Mouse (Mus musculus) mesoderm, embryonic 11.5 days (tissue): ENCODE data around the gene Wnt9b.

Experiments used
- DNase-seq: peaks from one replicate; pipeline ENCODE4 v3.0.0-alpha.2; 2012; ENCODE audit warnings: low read depth, low spot score

Gene Wnt9b

DNA sequence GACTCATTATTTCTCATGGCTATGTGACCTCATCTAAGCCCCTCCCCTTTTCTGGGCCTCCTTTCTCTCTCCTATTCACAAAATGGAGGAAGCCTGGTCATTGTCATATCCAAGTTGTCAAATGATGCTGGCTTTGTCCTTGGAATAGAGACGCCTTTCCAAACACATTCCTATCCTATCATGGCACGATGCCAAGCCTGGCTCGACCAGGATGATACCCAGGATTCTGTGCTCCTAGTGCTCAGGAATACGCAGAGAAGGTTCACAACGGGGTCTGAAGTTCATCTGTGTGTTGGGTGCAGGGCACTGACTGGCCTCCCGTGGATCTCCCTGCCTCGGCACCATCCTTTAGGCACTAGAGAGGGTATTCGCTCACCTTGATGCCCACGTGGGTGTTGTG is 18.0 kb downstream of the Wnt9b start:
- no peak for DNase-seq

DNA sequence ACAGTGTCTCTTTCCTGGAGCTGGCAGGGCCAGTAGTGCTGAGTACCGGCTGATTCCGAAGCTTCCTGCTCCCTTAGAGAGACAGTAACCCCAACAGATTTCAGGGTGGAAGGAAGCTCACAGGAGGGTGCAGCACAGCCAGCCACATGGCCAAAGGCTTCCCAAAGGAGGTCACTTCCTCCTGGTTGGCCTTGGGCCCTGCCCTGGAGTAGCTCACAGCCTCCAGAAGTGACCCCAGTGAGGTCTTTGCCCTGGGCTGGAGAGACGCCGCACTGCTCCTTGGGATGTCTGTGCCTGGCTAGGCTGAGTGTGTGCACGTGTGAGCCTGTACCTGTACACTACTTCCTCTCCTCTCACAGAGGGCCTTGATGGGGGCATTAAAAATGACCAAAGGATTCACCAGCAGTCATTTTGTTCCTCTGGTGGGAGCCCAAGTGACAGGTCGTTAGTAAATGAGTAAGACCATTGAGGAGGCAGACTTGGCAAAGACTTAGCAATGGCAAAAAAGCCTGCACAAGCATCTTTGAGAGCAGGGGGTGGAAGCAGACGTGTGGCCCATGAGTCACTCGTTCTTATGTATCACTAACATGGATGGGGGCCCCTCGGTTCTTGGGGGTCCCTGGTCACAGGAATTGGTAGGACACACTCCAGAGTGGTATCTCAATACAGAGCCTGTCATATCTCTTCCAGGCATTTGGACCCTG is 20.2 kb downstream of the Wnt9b start:
- DNase-seq, result no peak

DNA sequence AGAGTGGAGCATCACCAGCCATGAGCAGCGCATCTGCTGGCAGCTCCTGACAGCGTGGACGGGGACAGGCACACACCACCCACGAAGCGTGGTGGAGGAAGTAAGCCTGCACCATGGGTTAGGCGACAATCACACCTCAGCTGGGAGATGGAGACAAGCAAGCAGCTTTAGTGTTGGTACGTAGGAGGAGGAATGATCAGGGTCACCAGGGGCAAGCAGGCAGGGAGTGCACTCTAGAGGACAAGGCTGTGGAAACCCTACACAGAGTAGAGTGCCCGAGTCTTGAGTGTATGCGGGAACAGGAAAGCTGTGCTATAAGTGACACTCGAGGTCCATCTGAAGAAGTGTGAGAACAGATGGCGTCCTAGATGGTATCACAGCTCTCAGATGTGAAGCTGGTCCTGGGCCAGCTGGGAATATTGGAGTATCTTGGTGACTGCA is 25.3 kb downstream of the Wnt9b start:
- no peak for DNase-seq

DNA sequence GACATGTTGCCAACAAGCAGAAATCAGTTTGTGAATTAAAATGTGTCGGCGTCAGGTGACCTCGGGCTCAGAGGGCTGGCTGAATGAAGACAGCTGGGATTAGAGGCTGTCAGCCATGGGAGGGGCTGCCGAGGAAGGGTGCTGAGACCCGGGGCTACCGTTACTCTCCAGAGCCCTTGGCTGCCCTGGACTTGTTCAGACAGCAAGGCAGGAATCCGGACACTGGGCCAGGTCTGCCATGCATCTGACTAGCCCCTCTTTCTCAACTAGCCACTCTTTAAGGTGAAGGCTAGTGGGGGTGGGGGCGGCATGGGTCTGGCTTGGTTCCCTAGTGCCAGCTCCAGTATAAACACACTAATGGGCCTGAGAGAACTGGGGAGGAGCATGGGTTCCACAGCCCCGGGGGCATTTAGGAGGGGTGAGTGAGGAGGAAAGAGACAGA is 27.6 kb downstream of the Wnt9b start:
- DNase-seq, result no peak

DNA sequence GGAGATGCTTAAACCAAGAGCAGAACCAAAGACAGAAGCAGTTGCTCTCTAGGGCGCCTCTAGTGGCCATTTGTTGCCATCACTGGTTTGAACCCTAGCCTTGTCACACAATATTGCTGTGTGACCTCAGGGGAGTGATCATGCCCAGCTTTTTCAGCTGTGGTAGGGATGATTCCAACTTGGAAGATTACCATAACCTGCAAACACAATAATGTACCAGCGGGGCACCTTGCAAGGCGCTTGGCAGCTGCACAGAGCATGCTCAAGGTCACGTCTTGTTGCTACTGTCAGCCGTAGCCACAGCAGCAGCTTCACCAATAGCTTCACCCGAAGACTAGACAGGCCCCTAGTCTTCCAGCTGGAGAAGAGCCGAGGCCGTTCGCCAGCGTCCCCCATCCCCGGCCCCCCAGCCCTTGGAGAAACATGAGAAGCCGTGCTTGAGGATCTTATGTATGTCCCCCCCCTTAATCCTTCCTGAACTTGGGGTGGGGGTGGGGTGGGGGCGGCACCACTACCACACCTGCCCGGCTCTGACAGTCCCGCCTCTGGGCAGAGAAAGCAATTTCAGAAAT is 28.1 kb downstream of the Wnt9b start:
- peak; percentile 62 for DNase-seq

DNA sequence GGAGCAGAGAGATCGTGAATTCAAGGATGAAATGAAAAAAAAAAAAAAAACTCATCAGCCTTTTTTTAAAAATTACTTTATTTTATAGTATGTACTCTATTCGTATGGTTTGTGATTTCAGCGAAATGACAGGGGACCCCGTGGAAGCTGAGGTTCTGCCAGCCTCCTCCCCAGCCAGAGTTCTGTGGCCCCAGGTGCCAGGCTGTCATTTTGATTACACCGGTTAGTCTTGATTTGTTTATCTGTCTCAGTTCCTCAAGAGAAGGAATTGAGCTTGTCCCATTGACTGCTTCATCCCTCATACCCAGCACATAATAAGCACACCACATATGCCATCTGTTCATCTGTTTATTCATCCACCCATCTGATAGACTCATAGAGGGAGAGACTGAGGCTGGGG is 30.2 kb downstream of the Wnt9b start:
- no peak for DNase-seq

DNA sequence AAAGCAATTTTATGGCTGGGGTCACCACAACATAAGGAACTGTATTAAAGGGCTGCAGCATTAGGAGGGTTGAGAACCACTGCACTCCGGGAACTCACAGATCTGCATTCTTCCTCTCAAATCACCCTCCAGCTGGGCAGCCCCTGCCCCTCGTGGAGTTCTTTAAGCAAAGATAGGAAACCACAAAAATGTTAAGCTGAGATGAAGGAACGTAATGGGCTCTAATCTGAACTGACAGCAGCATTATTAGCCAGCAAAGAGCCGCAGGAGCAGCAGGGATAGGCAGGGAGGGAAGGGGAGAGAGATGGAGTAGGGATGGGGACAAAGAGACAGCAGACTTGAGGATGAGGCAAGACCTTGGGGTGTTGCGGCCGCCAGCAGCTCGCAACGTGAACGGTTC is 32.6 kb downstream of the Wnt9b start:
- DNase-seq, result no peak

DNA sequence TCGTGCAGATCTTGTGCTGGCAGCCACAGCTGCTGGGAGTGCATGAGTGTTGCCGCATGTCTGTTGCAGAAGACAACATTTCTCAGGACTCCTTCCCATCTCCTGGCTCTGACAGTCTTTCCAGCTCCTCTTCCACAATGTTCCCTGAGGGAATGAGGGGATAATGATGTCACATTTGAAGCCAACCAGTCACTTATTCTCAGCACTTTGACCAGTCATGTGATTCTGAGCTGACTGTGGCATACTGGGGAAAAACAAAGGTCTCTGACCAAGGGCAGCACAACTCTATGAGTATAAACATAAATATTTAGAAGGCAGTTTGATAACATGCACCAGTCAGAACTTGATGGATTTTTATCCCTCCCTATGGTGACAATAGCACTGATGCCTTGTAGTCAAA is 35.5 kb downstream of the Wnt9b start:
- DNase-seq, result no peak

DNA sequence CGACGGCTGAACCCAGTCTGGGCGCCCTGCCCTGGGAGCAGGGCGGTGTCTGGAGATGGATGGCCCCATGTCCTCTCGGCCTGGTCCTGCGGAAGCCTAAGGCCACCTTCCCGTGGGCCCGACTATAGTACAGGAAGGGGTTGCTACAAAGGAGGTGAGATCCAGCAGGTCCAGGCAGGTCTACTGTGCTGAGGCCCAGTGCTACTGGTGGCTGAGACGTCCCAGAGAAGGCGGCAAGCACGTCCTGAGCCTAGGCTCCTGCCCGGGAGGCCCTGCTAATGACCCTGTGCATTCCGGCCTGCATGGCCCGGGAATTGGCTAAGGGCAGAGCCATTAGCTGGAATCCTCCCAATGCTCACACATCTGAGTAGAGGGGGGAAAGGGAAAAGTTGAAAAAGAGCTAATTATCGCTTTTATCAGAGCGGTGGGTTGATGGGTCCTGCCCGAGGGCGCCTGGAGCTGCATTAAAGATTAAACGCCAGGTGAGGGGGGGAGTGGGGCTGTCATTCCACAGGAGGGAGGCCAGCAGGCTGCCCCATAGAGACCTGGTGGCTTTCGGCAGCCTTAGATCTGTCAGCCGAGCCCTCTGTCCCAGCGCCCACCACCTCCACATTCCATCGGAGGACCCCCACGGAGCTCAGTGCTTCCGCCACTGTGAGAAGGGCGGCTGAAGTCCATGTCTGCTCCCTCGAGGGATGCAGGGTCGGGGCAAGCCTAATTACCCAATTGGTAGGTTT is 37.6 kb downstream of the Wnt9b start:
- no peak for DNase-seq

DNA sequence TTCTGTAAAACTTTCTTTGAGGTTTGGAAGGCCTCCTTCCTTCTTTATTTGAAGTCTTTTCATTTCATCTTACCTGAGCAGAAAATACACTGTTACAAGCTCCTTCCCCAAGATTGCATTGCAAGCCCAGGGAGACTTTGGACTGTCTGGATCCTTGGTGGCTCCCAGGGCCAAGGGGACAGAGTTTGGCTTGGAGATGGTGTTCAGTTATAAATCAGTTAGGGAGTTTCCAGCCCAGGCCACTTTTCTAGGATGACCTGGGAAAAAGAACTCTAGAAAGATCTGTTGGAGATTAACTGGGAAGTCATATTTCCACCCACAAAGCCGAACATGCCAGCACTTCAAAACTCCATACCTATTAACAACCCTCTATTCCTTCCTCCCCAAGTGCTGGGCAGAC is 39.6 kb downstream of the Wnt9b start:
- DNase-seq, result no peak

DNA sequence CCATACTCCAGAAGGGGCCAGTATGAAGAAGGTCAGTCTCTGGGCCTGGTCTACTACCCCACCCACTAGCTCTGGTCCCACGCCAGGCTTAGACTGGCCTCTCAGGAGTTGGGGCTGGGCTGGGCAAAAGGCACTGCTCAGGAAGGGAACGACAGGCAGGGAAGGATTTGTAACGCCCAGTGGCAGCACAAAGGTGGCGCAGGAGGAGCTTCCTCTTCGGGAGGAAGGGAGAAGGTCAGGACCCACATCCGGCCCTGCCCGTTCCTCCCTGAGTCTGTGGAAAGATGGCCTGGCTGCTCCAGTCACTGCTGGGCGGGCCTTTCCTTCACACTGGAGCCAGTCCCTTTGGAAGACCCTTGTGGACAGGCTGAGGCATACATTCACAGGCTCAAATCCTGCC is 42.6 kb downstream of the Wnt9b start:
- no peak for DNase-seq

DNA sequence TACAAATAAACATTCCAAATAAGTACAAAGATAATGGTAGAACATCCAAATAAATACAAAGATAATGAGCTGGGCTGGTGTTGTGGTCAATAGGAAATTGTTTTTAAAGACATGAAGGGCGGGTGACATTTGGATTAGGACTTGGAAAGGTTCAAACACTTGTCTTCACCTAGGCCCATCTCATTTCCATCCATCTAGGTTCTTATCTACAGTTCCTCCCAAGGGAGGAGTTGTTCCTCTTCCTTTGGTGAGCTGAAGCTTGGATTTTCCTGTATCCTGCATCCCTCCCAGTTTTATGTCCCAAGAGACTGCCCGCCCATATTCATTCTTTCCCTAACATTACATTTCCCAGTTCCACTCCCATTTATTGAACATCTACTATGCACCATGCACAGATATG is 51.4 kb downstream of the Wnt9b start:
- no peak for DNase-seq

DNA sequence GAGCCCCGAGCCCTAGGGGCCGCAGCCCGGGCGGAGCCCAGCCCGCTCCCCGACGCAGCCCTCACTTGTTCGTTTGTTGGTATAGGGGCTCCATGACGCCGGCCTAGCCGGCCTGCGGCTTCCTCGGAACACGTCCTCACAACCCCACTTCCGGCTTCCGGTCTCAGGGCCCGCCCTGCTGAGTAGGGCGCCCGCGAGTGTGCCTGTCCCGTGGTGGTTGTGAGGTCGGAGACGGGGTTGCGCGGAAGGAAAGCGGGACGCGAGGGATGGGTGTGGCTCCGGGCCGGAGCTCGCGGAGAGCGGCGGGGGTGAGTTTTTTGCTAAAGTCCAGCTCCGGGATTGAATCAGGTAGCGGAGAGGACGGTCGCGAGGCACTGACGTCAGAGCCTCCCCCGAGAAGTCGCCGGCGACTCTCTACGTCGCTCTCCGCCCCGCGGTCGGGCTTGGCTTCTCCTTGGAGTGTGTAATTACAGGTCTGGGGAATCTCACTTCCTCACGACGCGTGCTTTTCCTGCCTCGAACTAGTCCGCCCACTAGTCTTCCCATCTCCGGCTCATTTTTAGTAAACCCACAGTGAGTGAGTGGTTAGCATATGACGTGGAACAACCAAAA is 52.0 kb downstream of the Wnt9b start, which contains the start of gene Gosr2:
TSS of gene Gosr2 (minus strand) at position 334 of the 612 bp plus-strand sequence.
- DNase-seq, result peak; percentile 93

DNA sequence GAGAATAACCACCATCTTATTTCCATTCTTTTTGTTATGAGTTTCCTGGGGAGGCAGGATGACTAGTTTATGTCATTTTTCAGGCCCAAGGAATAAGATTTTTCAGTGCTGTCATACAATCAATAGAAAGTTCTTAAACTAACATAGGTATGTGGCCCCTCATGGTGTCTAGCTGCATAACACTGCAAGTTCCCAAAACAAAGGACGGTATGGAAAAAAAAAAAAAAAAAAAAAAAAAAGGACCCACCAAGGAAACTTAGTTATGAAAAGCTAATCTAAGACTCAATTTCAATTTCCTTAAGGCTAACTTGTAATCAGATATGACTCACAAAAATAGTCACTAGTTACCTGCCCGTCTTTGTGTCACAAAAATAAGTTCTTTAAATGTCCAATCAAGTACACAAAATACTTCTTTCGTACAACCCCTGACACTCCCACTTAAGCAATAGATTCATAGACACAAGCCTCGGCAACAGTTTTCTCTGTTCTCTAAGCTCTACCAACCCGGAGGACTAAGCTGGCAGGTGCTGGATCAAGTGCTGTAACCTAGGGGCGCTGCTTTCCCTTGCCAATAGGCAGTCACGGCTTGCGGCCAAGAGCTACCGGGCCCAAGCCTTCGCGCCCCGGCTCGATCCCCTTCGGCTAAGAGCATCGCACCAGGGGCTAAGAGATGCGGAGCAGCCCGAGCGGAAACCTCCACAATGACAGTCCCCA is 52.6 kb downstream of the Wnt9b start:
- DNase-seq, result peak; percentile 30

DNA sequence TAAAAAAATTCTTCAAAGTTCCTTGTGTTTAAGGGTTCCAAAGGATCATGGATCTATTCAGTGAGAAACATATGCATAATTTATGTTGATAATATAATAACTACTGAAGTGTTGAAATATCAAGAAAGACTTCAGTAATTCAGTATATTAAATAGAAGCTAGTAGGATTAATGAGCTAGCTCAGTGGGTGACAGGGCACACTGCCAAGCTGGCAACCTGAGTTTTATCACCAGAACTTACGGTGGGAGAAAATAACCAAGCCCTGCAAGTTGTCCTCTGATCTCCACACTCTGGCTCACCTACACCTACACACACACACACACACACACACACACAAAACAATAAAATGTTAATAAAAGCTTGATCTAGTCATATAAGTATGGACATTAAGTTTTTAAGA is 56.4 kb downstream of the Wnt9b start:
- no peak for DNase-seq

DNA sequence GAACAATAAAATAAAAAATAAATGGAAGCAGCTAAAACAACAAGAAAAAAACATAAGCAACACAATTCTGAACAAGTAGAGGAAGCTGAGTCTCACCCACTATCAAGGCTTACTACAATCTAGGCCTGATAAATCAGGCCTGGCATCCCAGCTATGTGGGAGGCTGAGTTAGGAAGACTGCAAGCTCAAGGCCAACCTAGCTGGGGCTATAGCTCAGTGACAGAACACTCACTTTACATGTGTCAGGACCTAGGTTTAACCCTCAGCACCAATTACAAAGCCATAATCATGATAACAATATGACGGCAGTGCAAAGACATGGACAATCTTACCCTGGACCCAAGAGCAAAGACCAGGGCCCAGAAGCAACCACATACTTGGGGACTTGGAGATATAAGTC is 58.6 kb downstream of the Wnt9b start:
- DNase-seq, result no peak

DNA sequence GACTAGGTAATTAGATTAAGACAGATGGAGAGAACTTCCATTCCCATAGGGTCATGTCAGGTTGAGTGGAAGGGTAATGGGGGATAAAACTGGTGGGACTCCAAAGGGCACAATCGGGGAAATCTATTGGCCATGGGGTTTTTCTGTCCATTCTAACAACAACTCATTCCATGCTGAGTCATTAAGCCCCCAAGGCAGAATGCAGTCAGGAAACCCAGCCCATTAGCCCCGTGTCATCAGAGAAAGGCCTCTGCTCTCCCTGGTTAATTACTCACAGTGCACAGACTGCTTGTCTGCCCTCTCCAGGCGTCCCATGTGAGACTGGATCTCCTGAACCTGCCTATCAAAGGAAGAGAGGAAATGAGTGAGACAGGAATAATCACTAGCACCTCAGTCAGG is 60.6 kb downstream of the Wnt9b start:
- no peak for DNase-seq

DNA sequence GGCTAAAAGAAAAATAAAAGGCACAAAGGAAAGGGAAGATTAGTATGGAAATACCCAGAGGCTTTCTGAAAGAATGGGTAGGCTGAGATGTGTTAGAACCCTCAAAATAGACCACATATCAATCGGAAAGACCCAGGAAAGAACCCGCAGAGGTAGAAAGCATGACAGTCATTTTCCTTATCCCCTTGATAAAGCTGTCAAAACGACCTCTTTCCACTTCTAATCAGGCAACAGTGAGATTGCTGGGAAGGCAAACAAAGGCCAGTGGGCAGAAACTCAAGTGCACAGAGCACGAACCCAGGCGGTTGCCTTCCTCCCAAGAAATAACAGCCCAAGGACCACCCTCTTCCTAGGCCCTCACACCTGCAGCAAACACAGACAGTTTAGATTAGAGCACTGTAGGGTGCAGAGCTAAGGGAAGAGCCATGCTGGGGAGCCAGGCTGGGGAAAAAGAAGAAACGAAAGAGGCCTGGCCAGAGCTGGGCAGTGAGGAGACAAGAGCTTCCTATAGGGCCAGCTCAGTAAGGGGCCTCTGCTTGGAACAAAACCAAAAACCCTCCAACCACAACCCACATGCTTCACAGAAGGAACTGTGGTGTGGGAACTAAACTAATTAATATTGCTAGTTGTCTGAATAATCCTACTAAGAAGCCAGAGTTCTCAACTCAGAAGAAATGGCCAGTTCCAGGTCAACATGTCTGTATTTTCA is 61.2 kb downstream of the Wnt9b start:
- no peak for DNase-seq

DNA sequence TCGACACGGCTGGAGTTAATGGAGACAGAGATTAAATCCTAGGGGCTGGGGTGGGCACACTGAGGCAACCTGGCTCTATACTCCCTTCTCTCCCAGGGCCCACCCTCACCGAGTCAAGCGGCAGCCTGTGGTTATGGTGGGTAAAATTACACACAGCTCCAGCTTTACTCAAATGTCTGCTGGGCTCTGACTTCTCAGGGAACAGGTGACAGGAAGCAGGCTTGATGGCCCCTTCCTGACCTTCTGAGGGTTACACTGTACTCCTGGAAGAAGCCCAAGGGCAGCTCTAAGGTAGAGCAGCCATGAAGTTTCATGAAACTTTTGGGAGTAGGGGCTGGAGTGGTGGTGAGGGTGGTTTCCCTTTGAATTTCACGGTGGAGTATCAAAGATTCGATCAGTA is 62.9 kb downstream of the Wnt9b start:
- DNase-seq, result no peak

DNA sequence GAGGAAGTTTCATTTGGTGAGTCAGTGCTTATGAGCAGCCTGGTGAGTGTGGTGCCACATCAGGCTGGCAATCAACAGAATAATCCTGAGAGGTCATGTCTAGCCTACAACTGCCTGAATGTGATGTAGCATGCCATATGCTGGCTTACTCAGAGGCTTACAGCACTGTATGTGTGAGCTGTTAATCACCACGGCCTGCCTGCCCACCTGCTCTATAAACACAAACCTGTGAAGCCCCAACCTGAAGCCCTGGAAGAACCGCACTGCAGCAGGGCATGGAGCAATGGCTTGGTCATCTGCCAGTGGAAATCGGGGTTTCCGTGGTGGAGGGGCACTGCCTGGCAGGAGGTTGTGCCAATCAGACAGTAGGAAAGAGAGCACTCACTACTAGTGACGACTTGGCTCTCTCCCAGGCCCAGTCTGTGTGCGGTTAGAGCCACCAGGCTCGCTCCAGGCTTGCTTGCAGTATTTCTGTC is 64.3 kb downstream of the Wnt9b start:
- no peak for DNase-seq
